In genomic region chr10:123063021-123063420, GRCm38 (mm10) we compare ENCODE assay signal across 29 mouse cellular contexts. TPM values are rescaled to one million over a fixed set of nuclear protein-coding genes. Genes with fewer than 3 reads are reported as not detected.
DNase-seq lines count a peak whose midpoint lies in the region; ATAC-seq and TF ChIP-seq lines count a peak whose summit lies in the region.
"Had no signal": no experiment of that assay in that cellular context is flagged by ENCODE, and none has a peak within 500 bp of the region (broad histone marks: within the 10 kb centered on the region; RNA-seq: fewer than 3 reads in every experiment).

No protein-coding gene starts in this region.

- H3K9ac ChIP-seq in heart, embryonic 12.5 days = no peak overlapping the region
- H3K9ac ChIP-seq in kidney, embryonic 16.5 days (replicated peaks; ENCODE audit: low read length) = no peak overlapping the region
- H3K9ac ChIP-seq: embryonic facial prominence, embryonic 12.5 days; embryonic facial prominence, embryonic 15.5 days; forebrain, embryonic 12.5 days; hindbrain, embryonic 14.5 days had no signal

- no peak for DNase-seq in gastrocnemius, adult 2 months
- no peak for DNase-seq in gastrocnemius, postnatal 25 days
- DNase-seq in heart, postnatal 14 days = no peak
- DNase-seq in kidney, postnatal 14 days = no peak
- DNase-seq in right cerebral cortex, postnatal 14 days = no peak
- DNase-seq: adrenal gland, postnatal 10 days; adrenal gland, postnatal 36 days; B cell, adult 2 months; cerebellum, adult 11 months; cerebellum, adult 2 months; cerebellum, adult 9-11 months; cerebellum, postnatal 25 days; gastrocnemius, postnatal 14 days; heart, postnatal 10 days; heart, postnatal 4 days; kidney, adult 18-20 months had no signal

- H3K4me1 ChIP-seq in heart, embryonic 12.5 days (replicated peaks) = peaks cover 23% of the 10 kb centered on the region
- peaks cover 5% of the 10 kb centered on the region; the same call in 1 of the 2 replicates for H3K4me1 ChIP-seq in kidney, embryonic 16.5 days (ENCODE audit: insufficient read depth, low read length)
- H3K4me1 ChIP-seq: embryonic facial prominence, embryonic 12.5 days; embryonic facial prominence, embryonic 15.5 days; forebrain, embryonic 12.5 days had no signal

- 70% methylated on average over 2 of the region's 2 CpGs for WGBS in heart, embryonic 12.5 days
- 92% methylated on average over 2 of the region's 2 CpGs for WGBS in kidney, embryonic 16.5 days

- no peak overlapping the region for H3K4me3 ChIP-seq in gastrocnemius, adult 2 months
- no peak overlapping the region for H3K4me3 ChIP-seq in heart, embryonic 12.5 days
- no peak overlapping the region for H3K4me3 ChIP-seq in kidney, embryonic 16.5 days (ENCODE audit: low read length)
- H3K4me3 ChIP-seq: embryonic facial prominence, embryonic 12.5 days; embryonic facial prominence, embryonic 15.5 days; forebrain, embryonic 12.5 days had no signal

- peaks cover 5% of the 10 kb centered on the region; the same call in 1 of the 2 replicates for H3K36me3 ChIP-seq in heart, embryonic 12.5 days
- 0 out of 2 replicates have a peak, but pooled peaks cover 3% of the 10 kb centered on the region for H3K36me3 ChIP-seq in kidney, embryonic 16.5 days (ENCODE audit: insufficient read depth, low read length)
- H3K36me3 ChIP-seq: forebrain, embryonic 12.5 days had no signal

- no peak for TF ChIP-seq CTCF in gastrocnemius, adult 2 months (IDR thresholded peaks at IDR 0.05)

- H3K27me3 ChIP-seq in heart, embryonic 12.5 days (replicated peaks) = no peaks in the 10 kb centered on the region
- H3K27me3 ChIP-seq in kidney, embryonic 16.5 days (ENCODE audit: insufficient read depth, low read length) = no peaks in the 10 kb centered on the region
- H3K27me3 ChIP-seq: CH12.LX; embryonic facial prominence, embryonic 12.5 days; embryonic facial prominence, embryonic 15.5 days; forebrain, embryonic 12.5 days; Patski had no signal

- intact Hi-C loops in gastrocnemius, adult 2 months (cut with DNase I) = loop anchor here (1.0 kb wide), 1 partner anchor 20 kb away; no protein-coding TSS in a partner anchor
- intact Hi-C loops in heart, postnatal 14 days (cut with DNase I) = no loop called here

- no peak overlapping the region for H3K4me2 ChIP-seq in heart, embryonic 12.5 days
- H3K4me2 ChIP-seq in kidney, embryonic 16.5 days (replicated peaks; ENCODE audit: low read depth, low read length) = no peak overlapping the region
- H3K4me2 ChIP-seq: embryonic facial prominence, embryonic 12.5 days; embryonic facial prominence, embryonic 15.5 days; forebrain, embryonic 12.5 days; hindbrain, embryonic 14.5 days had no signal

- peak overlapping the region; percentile 92 for H3K27ac ChIP-seq in gastrocnemius, adult 2 months
- 0 out of 2 replicates have a peak overlapping the region, but pooled peaks have one; percentile 23 for H3K27ac ChIP-seq in heart, embryonic 12.5 days (ENCODE audit: poor library complexity, severe bottlenecking)
- H3K27ac ChIP-seq in kidney, embryonic 16.5 days (ENCODE audit: low read length) = 0 out of 2 replicates have a peak overlapping the region, but pooled peaks have one; percentile 4
- H3K27ac ChIP-seq: embryonic facial prominence, embryonic 12.5 days; forebrain, embryonic 12.5 days; hindbrain, embryonic 14.5 days; hindbrain, postnatal 0 days had no signal

- H3K9me3 ChIP-seq in heart, embryonic 12.5 days (replicated peaks) = no peaks in the 10 kb centered on the region
- H3K9me3 ChIP-seq in kidney, embryonic 16.5 days (ENCODE audit: low read length) = no peaks in the 10 kb centered on the region
- H3K9me3 ChIP-seq: embryonic facial prominence, embryonic 12.5 days; embryonic facial prominence, embryonic 15.5 days; forebrain, embryonic 12.5 days; G1E had no signal

- ATAC-seq in heart, embryonic 12.5 days (ENCODE audit: insufficient number of reproducible peaks, low FRiP score) = no peak
- no peak for ATAC-seq in kidney, embryonic 16.5 days (ENCODE audit: low FRiP score, low TSS enrichment)
- ATAC-seq: forebrain, embryonic 16.5 days; hindbrain, postnatal 0 days; inflammation-experienced regulatory T-cells, adult 6 months; intestine, embryonic 16.5 days; Patski had no signal

RNA-seq across cellular contexts. Expression of gene Mon2, which starts 13.3 kb away (rescaled TPM):
- total RNA-seq in gastrocnemius, adult 2 months (2021) = 10 to 100 TPM; 36.9 to 50.9 TPM
- total RNA-seq in gastrocnemius, postnatal 25 days (2021) = 10 to 100 TPM; 29.3 to 33.6 TPM
- polyA plus RNA-seq in heart, embryonic 12.5 days (2016; fragmentation: Nextera tagmentation; extraction: Ambion mirVana) = 35.9 and 39.9 TPM in 2 replicates
- 10 to 100 TPM; 51.1 to 51.4 TPM for total RNA-seq in heart, postnatal 14 days (2021)
- polyA plus RNA-seq in kidney, embryonic 16.5 days (2015; fragmentation: Nextera tagmentation; extraction: Ambion mirVana) = 19.0 and 22.6 TPM in 2 replicates

Comparison
In these comparisons a context has a peak if more than half of its experiments do, and no peak if none do; other contexts are left out.
1. H3K27ac ChIP-seq: peak in every context shown above with its lines; median percentile 92 in gastrocnemius, adult 2 months; 23 in heart, embryonic 12.5 days; 4 in kidney, embryonic 16.5 days.